Mouse (Mus musculus) ES-E14 (cell line): ENCODE data around the gene Osr1.

Experiments
- CHD2 ChIP-seq: IDR thresholded peaks from 2 replicates; pipeline ENCODE4 v1.6.1; 2014; ENCODE audit warnings: mild to moderate bottlenecking, low read depth, low read length, inconsistent platforms
- ZNF384 ChIP-seq: IDR thresholded peaks from 2 replicates; pipeline ENCODE4 v1.6.1; 2012; ENCODE audit warnings: low read depth, low read length, inconsistent platforms

DNA sequence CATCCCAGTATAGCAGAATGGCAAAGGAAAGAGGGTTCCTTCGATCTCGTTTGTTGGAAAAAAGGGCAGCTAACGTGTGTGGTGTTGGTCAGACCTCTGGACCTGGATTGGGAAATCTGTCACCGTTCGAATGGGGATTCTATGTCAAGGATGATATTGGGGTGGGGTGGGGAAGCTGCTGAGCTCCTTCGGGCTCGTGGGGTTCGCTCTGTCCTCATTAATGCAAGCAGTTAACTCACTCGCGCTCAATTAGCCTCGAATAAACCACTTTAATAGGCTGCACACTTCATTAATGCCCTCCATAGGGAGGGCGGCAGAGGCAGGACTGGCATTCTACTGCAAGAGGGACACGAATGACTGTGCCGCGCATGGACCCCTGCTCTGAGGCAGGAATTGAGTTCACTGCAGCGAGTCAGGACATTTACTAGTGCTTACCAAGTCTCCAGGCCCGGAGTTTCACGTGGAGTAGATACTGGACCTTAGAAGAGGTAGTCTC, 6.2 kb downstream of the Osr1 start:
- TF ChIP-seq ZNF384 (no peak), CHD2 (no peak)
